Mouse (Mus musculus) cerebellum, adult 2 months (tissue): ENCODE measurements around the gene Ppp3cb. TPM values are rescaled to one million over a fixed set of nuclear protein-coding genes. Genes with fewer than 3 reads are reported as not detected.
A peak's percentile ranks its signal among the peaks of the same experiment; 100 is the strongest.

ENCODE experiments used
- DNase-seq, 2 experiments: peaks; one replicate each; pipeline ENCODE4 v3.0.0; 2021
- H3K27ac ChIP-seq: fragments of 200-500 bp; 2 replicates; pipeline ENCODE4 v1.5.1; 2012; ENCODE audit warnings: low read length, control low read depth, inconsistent platforms; ENCODE audit not compliant: insufficient read depth
- H3K27me3 ChIP-seq: fragments of 200-500 bp; 2 replicates; pipeline ENCODE4 v1.6.1; 2012; ENCODE audit warnings: inconsistent platforms, mild to moderate bottlenecking, low read length, moderate library complexity; ENCODE audit not compliant: control insufficient read depth, insufficient read depth
- H3K4me1 ChIP-seq: fragments of 200-500 bp; 2 replicates; pipeline ENCODE4 v1.6.1; 2011; ENCODE audit warnings: low read length; ENCODE audit not compliant: control insufficient read depth, insufficient read depth
- H3K4me3 ChIP-seq: fragments of 200-500 bp; replicated peaks from 2 replicates; pipeline ENCODE3; 2011; ENCODE audit warnings: mild to moderate bottlenecking, low read depth, low read length, control low read depth; ENCODE audit not compliant: insufficient read depth
- CTCF ChIP-seq: fragments of 200-500 bp; IDR thresholded peaks from 2 replicates; pipeline ENCODE4 v1.5.1; 2011; ENCODE audit warnings: low read depth, mild to moderate bottlenecking, control low read depth, low read length, moderate library complexity, borderline replicate concordance; ENCODE audit not compliant: insufficient read depth
- POLR2A ChIP-seq: fragments of 200-500 bp; IDR thresholded peaks from 2 replicates; pipeline ENCODE4 v1.6.1; 2011; ENCODE audit warnings: low read length, control low read depth, borderline replicate concordance; ENCODE audit not compliant: insufficient read depth
- WGBS: fragments of 180-500 bp; shearing (Covaris S2); methylation state at CpG from one replicate; pipeline ENCODE4 v1.1.7; 2018; 5-methylcytosine and 5-hydroxymethylcytosine counted together
- polyA plus RNA-seq: library from polyadenylated mRNA; depleted of rRNA; stranded (reverse); fragments of >200 nt; gene quantifications from 2 replicates; pipeline ENCODE4 v1.2.3, GENCODE M21; 2012

Gene Ppp3cb
- polyA plus RNA-seq, 1 experiment, result 142 TPM

GRCm38 (mm10) chr14:20499982-20500381 lies 46.4 kb downstream of the Ppp3cb start:
- Histone ChIP-seq H3K27ac (no peak overlapping the region), H3K27me3 (no peaks in the 10 kb centered on the region), H3K4me3 (no peak overlapping the region), H3K4me1 (no peaks in the 10 kb centered on the region; the same call in 1 of the 2 replicates)
- no peak for TF ChIP-seq POLR2A
- no peak for TF ChIP-seq CTCF
- DNase-seq, result peak; percentile 40 to 71
- 52% methylated on average over 3 of the region's 3 CpGs for WGBS

DNA sequence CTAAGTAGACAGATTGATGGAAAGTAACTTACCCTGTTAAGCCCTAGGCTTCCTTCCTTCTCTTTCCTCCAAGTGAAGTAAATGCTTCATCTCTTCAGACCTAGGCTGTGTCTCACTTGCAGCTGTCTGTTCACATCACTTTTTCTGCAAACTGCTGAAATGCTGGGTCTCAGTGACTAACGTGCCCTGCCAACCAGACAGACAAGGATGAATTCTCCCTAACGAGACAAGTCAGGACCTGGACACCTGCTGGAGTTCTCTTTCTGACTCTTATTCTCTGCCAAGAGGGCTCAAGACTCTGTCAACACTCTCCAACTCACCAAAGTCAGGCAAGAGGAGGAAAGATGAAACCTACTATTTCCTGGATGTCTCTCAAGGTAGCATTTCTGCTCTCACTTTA lies 49.8 kb downstream of the Ppp3cb start, which contains the start of gene Mss51:
TSS of gene Mss51 (minus strand) at position 299 of the 400 bp plus-strand sequence.
- no peak within 1 kb of the TSS for H3K27ac ChIP-seq
- TF ChIP-seq POLR2A (no peak), CTCF (no peak)

DNA sequence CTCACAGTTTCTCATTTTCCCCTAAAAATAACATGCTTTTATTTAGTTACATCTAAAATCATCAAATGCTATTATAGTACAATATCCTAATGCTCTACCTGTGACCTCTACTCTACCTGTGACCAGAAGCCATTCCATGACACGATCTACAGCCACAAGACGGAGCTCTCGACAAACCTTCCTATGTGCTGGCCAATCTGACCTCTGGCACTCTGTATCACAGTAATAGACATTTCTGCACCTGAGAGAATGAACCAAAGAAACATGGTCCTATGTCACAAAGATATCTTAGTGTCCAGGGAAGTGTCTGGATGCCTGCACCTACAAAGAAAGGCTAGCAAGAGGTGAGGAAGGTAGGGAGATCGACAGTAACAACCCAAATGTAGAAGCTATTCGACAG lies 60.3 kb downstream of the Ppp3cb start:
- DNase-seq, result no peak
- TF ChIP-seq CTCF (no peak), POLR2A (no peak)
- Histone ChIP-seq H3K4me3 (no peak overlapping the region), H3K4me1 (no peaks in the 10 kb centered on the region), H3K27ac (no peak overlapping the region), H3K27me3 (no peaks in the 10 kb centered on the region)
- 97% methylated on average over 5 of the region's 5 CpGs for WGBS

More for the DNA sequence above, 49.8 kb downstream of the Ppp3cb start, which contains the start of gene Mss51:
- no peak for DNase-seq
- Histone ChIP-seq H3K4me3 (no peak within 1 kb of the TSS), H3K27me3 (no peaks in the 10 kb centered on the region), H3K4me1 (no peaks in the 10 kb centered on the region; the same call in 1 of the 2 replicates)
- 29% methylated on average over 2 of the region's 2 CpGs for WGBS

GRCm38 (mm10) chr14:20482051-20482751 lies 64.2 kb downstream of the Ppp3cb start:
- no peak for DNase-seq
- no peaks in the 10 kb centered on the region; the same call in 1 of the 2 replicates for H3K4me1 ChIP-seq
- H3K4me3 ChIP-seq, result no peak overlapping the region
- no peaks in the 10 kb centered on the region for H3K27me3 ChIP-seq
- 91% methylated on average over 7 of the region's 7 CpGs for WGBS
- no peak overlapping the region for H3K27ac ChIP-seq
- TF ChIP-seq CTCF, result no peak
- no peak for TF ChIP-seq POLR2A

DNA sequence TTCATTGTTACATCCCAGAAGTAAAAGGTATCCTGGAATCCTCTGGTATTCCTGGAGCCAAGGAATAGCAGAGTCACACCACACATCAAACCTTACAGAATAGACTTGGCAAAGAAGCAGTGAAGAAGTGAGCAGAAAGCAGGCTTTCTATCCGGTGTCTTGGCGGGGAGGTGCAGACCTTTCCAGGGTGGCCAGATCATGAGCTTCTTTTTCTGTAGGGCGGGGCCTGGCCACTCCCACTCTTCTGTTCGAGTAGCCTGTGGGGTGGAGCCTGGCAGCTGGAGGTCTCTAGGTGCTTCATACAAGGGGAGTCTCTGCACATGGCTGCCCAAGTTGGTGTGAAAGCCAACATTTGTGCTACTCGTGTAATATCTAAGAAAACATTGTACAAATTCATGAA lies 65.2 kb downstream of the Ppp3cb start:
- 36% methylated on average over 5 of the region's 5 CpGs for WGBS
- Histone ChIP-seq H3K27me3 (no peaks in the 10 kb centered on the region), H3K4me3 (no peak overlapping the region), H3K27ac (no peak overlapping the region), H3K4me1 (no peaks in the 10 kb centered on the region; the same call in 1 of the 2 replicates)
- DNase-seq, result no peak
- no peak for TF ChIP-seq POLR2A
- TF ChIP-seq CTCF, result no peak

- whole genome bisulfite sequencing, result 78% methylated on average over 1 of the region's 1 CpGs
- no peak overlapping the region for H3K27ac ChIP-seq
- DNase-seq, result no peak
Observed at GRCm38 (mm10) chr14:20480195-20480579, 66.2 kb downstream of the Ppp3cb start.

DNA sequence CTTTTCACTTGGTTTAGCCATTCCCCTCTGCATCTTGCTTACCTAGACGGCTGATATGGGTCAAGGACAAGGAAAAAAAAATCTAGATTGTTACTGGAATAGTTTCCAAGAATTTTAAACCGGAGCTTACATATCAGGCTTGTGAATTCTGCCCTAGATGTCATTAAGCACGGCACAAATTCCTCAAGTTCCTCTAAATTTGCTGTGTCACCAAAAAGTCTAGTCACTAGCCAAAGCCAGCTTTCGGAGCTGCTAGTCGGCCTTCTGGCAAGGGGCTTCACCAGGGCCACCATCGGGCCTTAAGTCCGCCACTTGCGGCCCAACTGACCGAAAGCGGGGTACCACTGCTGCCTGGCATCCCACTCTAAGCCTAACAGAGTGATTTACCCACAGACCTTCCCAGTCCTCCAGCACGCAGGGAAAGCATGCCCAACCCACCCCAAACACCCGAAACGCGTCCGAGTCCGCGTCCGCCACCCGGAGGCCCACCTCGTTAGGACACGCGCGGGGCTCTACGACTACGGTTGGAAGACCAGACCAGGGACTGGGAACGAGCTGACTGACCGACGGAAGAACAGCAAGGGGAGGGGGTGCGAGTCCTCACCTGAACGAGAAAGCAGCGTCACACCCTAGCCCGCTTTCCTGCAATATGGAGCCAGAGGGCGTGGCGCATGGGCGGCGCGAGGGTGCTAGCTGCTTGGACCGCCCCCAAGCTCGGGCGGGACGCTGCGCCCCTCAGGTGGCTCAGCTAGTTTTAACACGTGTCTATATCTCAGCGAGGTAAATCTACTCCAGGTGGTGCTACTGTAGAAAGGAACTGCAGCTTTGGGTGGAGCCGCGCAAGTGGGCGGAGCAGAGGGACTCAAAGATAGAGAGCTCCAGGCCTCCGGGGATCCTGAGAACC lies 66.8 kb downstream of the Ppp3cb start, which contains the start of gene Anxa7:
TSS of gene Anxa7 (minus strand) at position 843 of the 904 bp plus-strand sequence.
- TF ChIP-seq POLR2A, result peak; percentile 55; the same call in 1 of the 2 replicates
- TF ChIP-seq CTCF, result 0 out of 2 replicates have a peak, but pooled peaks have one; percentile 10
- H3K27me3 ChIP-seq, result no peaks in the 10 kb centered on the region
- H3K4me3 ChIP-seq, result peak within 1 kb of the TSS; percentile 100
- H3K4me1 ChIP-seq, result peaks cover 2% of the 10 kb centered on the region; the same call in 1 of the 2 replicates
- DNase-seq, result peak; percentile 72 to 75
- under 1% methylated on average over 48 of the region's 48 CpGs for WGBS
- H3K27ac ChIP-seq, result peak within 1 kb of the TSS; percentile 53

More at GRCm38 (mm10) chr14:20480195-20480579, 66.2 kb downstream of the Ppp3cb start:
- H3K4me3 ChIP-seq, result peak overlapping the region; percentile 100
- H3K4me1 ChIP-seq, result peaks cover 2% of the 10 kb centered on the region; the same call in 1 of the 2 replicates
- H3K27me3 ChIP-seq, result no peaks in the 10 kb centered on the region
- TF ChIP-seq POLR2A (no peak), CTCF (no peak)
